Mouse (Mus musculus) cerebellum, postnatal 10 days (tissue): Measurements from ENCODE around the gene Rnasek.

Experiments used
- DNase-seq, 2 experiments: peaks; one replicate each; pipeline ENCODE4 v3.0.0; 2021; ENCODE audit warnings: mixed read lengths in 2 of 2

The Rnasek gene

GRCm38 (mm10) chr11:70215301-70215700 lies 24.3 kb downstream of the Rnasek start:
- peak; percentile 48 to 54 for DNase-seq

- peak in 1 of 2 experiments; percentile 52 for DNase-seq
Observed at GRCm38 (mm10) chr11:70214856-70215209, 24.8 kb downstream of the Rnasek start.

GRCm38 (mm10) chr11:70214191-70214855 lies 25.3 kb downstream of the Rnasek start:
- peak; percentile 68 to 71 for DNase-seq

- DNase-seq, result peak in 1 of 2 experiments; percentile 68
Observed at GRCm38 (mm10) chr11:70213736-70214135, 25.9 kb downstream of the Rnasek start.

GRCm38 (mm10) chr11:70212896-70213295 lies 26.7 kb downstream of the Rnasek start:
- peak; percentile 87 to 88 for DNase-seq

- DNase-seq, result peak; percentile 20 to 46
Observed at GRCm38 (mm10) chr11:70212423-70212822, 27.2 kb downstream of the Rnasek start, which contains the start of gene Slc16a11. TSS of gene Slc16a11 (plus strand) at chr11:70212752.

GRCm38 (mm10) chr11:70211972-70212371 lies 27.7 kb downstream of the Rnasek start:
- no peak for DNase-seq

DNA sequence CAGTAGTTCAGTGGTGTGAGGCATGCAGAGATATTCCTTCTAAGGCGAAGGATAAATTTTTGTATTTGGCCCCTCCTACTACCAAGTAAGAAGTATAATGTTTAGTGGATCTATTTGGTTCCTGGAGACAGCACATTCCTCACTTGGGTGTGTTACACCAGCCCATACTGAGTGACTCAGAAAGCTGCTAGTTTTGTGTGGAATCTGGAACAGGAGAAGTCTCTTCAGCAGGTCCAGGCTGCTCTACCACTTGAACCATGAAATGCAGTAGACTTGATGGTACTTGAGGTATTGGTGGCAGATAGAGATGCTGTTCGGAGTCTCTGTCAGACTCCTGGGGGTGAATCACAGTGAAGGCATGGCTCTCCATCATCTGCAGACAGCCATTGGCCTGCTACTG lies 29.0 kb downstream of the Rnasek start:
- no peak for DNase-seq

- DNase-seq, result no peak
Observed at GRCm38 (mm10) chr11:70208778-70209388, 30.8 kb downstream of the Rnasek start.

GRCm38 (mm10) chr11:70207283-70207682 lies 32.4 kb downstream of the Rnasek start:
- no peak for DNase-seq

GRCm38 (mm10) chr11:70206801-70207200 lies 32.8 kb downstream of the Rnasek start:
- no peak for DNase-seq

GRCm38 (mm10) chr11:70201691-70202090 lies 38.0 kb downstream of the Rnasek start:
- peak; percentile 94 to 96 for DNase-seq

DNA sequence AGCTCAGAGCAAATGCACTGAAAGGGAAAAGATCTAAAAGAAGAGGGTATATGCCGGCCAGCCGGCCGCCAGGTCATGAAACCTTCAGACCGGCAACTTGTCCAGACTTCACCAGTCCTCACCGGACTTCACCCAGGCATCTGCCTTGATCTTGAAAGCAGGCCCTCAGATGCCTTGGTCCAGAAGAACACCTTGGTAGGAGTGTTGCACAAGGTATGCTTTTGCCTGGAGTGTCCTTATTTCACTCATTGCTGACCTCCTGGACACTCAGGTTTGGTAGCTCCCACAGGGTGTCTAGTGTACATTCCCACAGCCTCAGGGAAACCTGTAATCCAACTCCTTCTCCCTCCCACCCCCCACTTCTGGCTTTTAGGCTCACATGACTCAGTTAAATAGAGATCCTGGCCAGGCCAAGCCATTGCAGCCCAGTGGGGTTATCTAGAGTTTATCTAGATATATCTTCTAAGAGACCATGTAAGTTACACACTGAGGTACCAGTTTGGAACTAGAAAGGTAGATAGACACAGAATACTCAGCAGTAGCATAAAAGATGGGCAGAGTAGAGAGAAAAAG lies 39.5 kb downstream of the Rnasek start:
- DNase-seq, result no peak

GRCm38 (mm10) chr11:70199107-70199506 lies 40.5 kb downstream of the Rnasek start:
- no peak for DNase-seq

DNA sequence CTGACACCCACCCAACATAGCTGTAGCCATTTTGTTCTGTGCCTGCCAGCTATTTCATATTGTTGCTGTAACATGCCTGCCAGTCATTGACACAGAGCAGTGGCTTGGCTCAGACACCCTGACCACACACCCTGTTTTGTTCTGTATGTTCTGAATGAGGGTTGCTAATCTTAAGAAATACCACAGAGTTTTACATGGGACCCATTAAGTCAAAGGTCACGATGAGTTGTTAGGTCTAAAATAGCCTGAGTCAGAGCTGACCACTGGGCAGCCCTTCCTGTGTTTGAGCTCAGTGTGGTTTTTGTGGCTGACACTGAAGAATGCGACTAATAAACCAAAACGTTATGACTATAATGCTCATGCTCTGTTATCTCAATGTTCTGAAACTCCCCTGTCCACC lies 41.3 kb downstream of the Rnasek start:
- DNase-seq, result no peak

DNA sequence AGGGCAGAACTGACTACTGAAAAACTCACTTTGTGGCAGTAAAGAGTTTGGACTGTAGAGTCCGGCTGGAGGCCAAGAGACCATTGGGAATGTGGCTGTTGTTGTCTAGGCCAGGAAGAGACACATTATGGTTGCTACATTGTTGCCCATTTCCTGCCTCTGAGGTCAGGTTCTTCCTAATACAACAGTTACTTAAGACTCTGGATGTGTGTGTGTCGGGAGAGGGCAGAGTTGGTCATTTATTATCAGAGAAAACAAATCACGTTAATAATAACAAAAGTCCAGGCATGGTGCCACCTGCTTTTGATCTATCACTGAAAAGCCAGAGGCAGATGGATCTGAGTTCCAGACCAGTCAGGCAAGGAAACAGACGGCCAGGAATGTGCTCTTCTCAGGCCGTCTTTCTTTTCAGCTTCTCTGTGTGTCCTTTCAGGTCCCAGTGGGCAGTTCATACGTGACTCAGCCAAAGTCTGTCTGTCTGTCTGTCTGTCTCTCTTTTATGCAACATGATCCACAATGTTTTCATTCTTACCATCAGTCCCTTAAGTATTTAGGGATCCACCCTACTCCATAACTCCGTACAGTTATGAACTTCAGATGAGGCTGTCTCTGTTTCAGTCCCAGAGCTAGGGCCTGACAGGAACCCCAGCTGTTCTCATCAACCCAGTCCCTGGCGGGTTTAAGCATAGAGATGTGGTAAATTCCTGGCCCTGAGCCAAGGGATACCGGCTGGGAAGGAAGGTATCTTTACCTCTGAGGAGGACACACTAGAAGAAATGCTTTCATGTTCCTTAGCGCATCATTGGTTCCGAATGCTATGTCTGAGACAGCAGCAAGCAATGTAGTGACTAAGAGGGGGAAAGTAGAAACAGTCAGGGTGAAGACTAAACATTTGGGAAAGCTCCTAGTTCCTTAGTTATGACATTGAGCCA lies 46.0 kb downstream of the Rnasek start:
- no peak for DNase-seq

DNA sequence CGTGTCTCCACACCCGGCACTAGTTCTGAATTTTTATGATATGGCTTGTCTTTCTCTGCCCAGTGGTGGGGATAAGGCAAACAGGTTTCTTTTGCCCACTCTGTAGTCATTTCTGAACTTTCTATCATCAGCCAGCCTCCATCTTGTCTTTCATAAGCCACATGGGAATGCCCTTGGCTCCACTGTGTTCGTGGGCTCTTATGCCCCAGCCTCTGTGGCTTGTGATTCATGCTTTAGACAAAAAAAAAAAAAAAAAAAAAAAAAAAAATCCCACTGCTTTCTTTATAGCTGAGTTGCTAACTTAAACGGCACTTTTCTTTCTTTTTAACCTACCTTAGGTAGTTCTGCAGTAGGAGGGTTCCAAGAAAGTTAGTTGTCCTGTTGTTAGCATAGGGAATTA lies 47.5 kb downstream of the Rnasek start:
- DNase-seq, result no peak

- DNase-seq, result no peak
Observed at GRCm38 (mm10) chr11:70191188-70191587, 48.5 kb downstream of the Rnasek start.

GRCm38 (mm10) chr11:70189319-70190134 lies 50.1 kb downstream of the Rnasek start:
- DNase-seq, result no peak
